Mouse (Mus musculus) embryo, embryonic 11.5 days (tissue): ENCODE data around the gene Rgmb.
A peak's percentile ranks its signal among the peaks of the same experiment; 100 is the strongest.

Experiments
- DNase-seq: peaks from one replicate; pipeline ENCODE4 v3.0.0-alpha.2; 2012; ENCODE audit warnings: low read depth, low spot score

Gene Rgmb

GRCm38 (mm10) chr17:15830766-15831644 lies at the start of gene Rgmb:
Gene Rgmb, minus strand, starts transcription at chr17:15831039.
- DNase-seq, result peak; percentile 41

GRCm38 (mm10) chr17:15874765-15875164 lies 43.9 kb upstream of the Rgmb start:
- DNase-seq, result no peak

GRCm38 (mm10) chr17:15872093-15872492 lies 41.3 kb upstream of the Rgmb start:
- no peak for DNase-seq

- DNase-seq, result no peak
Observed at GRCm38 (mm10) chr17:15865249-15865648, 34.4 kb upstream of the Rgmb start.

GRCm38 (mm10) chr17:15862355-15862754 lies 31.5 kb upstream of the Rgmb start:
- no peak for DNase-seq

GRCm38 (mm10) chr17:15853121-15853520 lies 22.3 kb upstream of the Rgmb start:
- DNase-seq, result no peak

- no peak for DNase-seq
Observed at GRCm38 (mm10) chr17:15850544-15850943, 19.7 kb upstream of the Rgmb start.

- DNase-seq, result no peak
Observed at GRCm38 (mm10) chr17:15841425-15841824, 10.6 kb upstream of the Rgmb start.

- no peak for DNase-seq
Observed at GRCm38 (mm10) chr17:15832398-15832797, 1.6 kb upstream of the Rgmb start.

GRCm38 (mm10) chr17:15831810-15832209 lies 971 bp upstream of the Rgmb start:
- peak; percentile 39 for DNase-seq

GRCm38 (mm10) chr17:15830171-15830765 lies 571 bp downstream of the Rgmb start:
- DNase-seq, result peak; percentile 51

GRCm38 (mm10) chr17:15829198-15830170 lies 1.4 kb downstream of the Rgmb start:
- DNase-seq, result peak; percentile 36

GRCm38 (mm10) chr17:15828131-15828917 lies 2.5 kb downstream of the Rgmb start:
- no peak for DNase-seq

- DNase-seq, result no peak
Observed at GRCm38 (mm10) chr17:15826928-15827327, 3.9 kb downstream of the Rgmb start.

- DNase-seq, result peak; percentile 95
Observed at GRCm38 (mm10) chr17:15826444-15826909, 4.4 kb downstream of the Rgmb start.

GRCm38 (mm10) chr17:15825481-15826396 lies 5.1 kb downstream of the Rgmb start:
- peak; percentile 37 for DNase-seq

- no peak for DNase-seq
Observed at GRCm38 (mm10) chr17:15824854-15825253, 6.0 kb downstream of the Rgmb start.

- DNase-seq, result no peak
Observed at GRCm38 (mm10) chr17:15824337-15824736, 6.5 kb downstream of the Rgmb start.

- DNase-seq, result no peak
Observed at GRCm38 (mm10) chr17:15823838-15824237, 7.0 kb downstream of the Rgmb start.

- no peak for DNase-seq
Observed at GRCm38 (mm10) chr17:15823215-15823614, 7.6 kb downstream of the Rgmb start.
